Comparison of ENCODE assay signal across 28 mouse cellular contexts in genomic region chr4:95860601-95861000, GRCm38 (mm10).
DNase-seq lines count a peak whose midpoint lies in the region; ATAC-seq and TF ChIP-seq lines count a peak whose summit lies in the region.
"Had no signal": no experiment of that assay in that cellular context is flagged by ENCODE, and none has a peak within 500 bp of the region (broad histone marks: within the 10 kb centered on the region; RNA-seq: fewer than 3 reads in every experiment).

No protein-coding gene starts in this region.

- H3K27ac ChIP-seq in gastrocnemius, adult 2 months: peak overlapping the region; percentile 87
- peak overlapping the region; percentile 25; the same call in 1 of the 2 replicates for H3K27ac ChIP-seq in intestine, embryonic 14.5 days (ENCODE audit: low read depth)
- no peak overlapping the region for H3K27ac ChIP-seq in intestine, embryonic 15.5 days
- H3K27ac ChIP-seq: embryonic facial prominence, embryonic 12.5 days; embryonic facial prominence, embryonic 15.5 days; forebrain, embryonic 12.5 days; forebrain, embryonic 15.5 days; heart, embryonic 15.5 days; hindbrain, embryonic 10.5 days; hindbrain, embryonic 13.5 days had no signal

- intact Hi-C loops in gastrocnemius, adult 2 months (cut with DNase I): loop anchor here (5.0 to 10.0 kb wide), 4 partner anchors 306 to 568 kb away; partner anchors contain the start of gene Fggy
- intact Hi-C loops in gastrocnemius, postnatal 14 days (cut with DNase I; ENCODE audit: low total_unique reads): no loop called here

- DNase-seq in gastrocnemius, adult 2 months: no peak
- DNase-seq in gastrocnemius, postnatal 14 days: no peak
- no peak for DNase-seq in intestine, embryonic 14.5 days (ENCODE audit: low spot score)
- DNase-seq in fat pad, adult 2 months (ENCODE audit: extremely low read depth, low read depth, low spot score): peak; percentile 18
- DNase-seq in gonadal fat pad, adult 2 months (ENCODE audit: low read depth): peak; percentile 34
- DNase-seq in cerebellum, adult 11-12 months: no peak
- DNase-seq: adrenal gland, adult 2 months; adrenal gland, postnatal 14 days; cerebellum, adult 11 months; cerebellum, adult 8-10 months; cerebellum, postnatal 10 days; cerebellum, postnatal 36 days; heart, adult 18-20 months; heart, postnatal 10 days; heart, postnatal 36 days; kidney, adult 2 months had no signal

- ATAC-seq in intestine, embryonic 14.5 days (replicated peaks; ENCODE audit: low FRiP score, low TSS enrichment, low read depth): no peak
- ATAC-seq in intestine, embryonic 15.5 days: no peak
- ATAC-seq: CD4-positive, CD25-positive, alpha-beta regulatory T cell, adult 4 months; forebrain, embryonic 15.5 days; hindbrain, embryonic 16.5 days; intestine, postnatal 0 days had no signal

- H3K27me3 ChIP-seq in intestine, embryonic 14.5 days (replicated peaks; ENCODE audit: control insufficient read depth, insufficient read depth, low read length): no peaks in the 10 kb centered on the region
- no peaks in the 10 kb centered on the region for H3K27me3 ChIP-seq in intestine, embryonic 15.5 days (replicated peaks)
- H3K27me3 ChIP-seq: embryonic facial prominence, embryonic 12.5 days; embryonic facial prominence, embryonic 15.5 days; forebrain, embryonic 12.5 days; forebrain, embryonic 15.5 days; heart, embryonic 15.5 days; hindbrain, embryonic 13.5 days had no signal

- no peaks in the 10 kb centered on the region for H3K36me3 ChIP-seq in intestine, embryonic 14.5 days (ENCODE audit: control insufficient read depth, insufficient read depth, low read length)
- H3K36me3 ChIP-seq in intestine, embryonic 15.5 days: no peaks in the 10 kb centered on the region
- H3K36me3 ChIP-seq: embryonic facial prominence, embryonic 12.5 days; embryonic facial prominence, embryonic 15.5 days; forebrain, embryonic 12.5 days; forebrain, embryonic 15.5 days; heart, embryonic 15.5 days; hindbrain, embryonic 10.5 days; hindbrain, embryonic 13.5 days had no signal

- H3K4me2 ChIP-seq in intestine, embryonic 14.5 days (ENCODE audit: low read length): no peak overlapping the region
- H3K4me2 ChIP-seq in intestine, embryonic 15.5 days (replicated peaks): no peak overlapping the region
- H3K4me2 ChIP-seq: embryonic facial prominence, embryonic 12.5 days; embryonic facial prominence, embryonic 15.5 days; forebrain, embryonic 12.5 days; forebrain, embryonic 15.5 days; heart, embryonic 11.5 days; heart, embryonic 15.5 days; hindbrain, embryonic 13.5 days had no signal

- peaks cover 20% of the 10 kb centered on the region; the same call in 1 of the 2 replicates for H3K4me1 ChIP-seq in intestine, embryonic 14.5 days (replicated peaks; ENCODE audit: control insufficient read depth, insufficient read depth, low read length)
- peaks cover 11% of the 10 kb centered on the region for H3K4me1 ChIP-seq in intestine, embryonic 15.5 days (replicated peaks)

- H3K9ac ChIP-seq in intestine, embryonic 14.5 days (ENCODE audit: low read length): no peak overlapping the region
- no peak overlapping the region for H3K9ac ChIP-seq in intestine, embryonic 15.5 days
- H3K9ac ChIP-seq: embryonic facial prominence, embryonic 12.5 days; embryonic facial prominence, embryonic 15.5 days; forebrain, embryonic 12.5 days; forebrain, embryonic 15.5 days; heart, embryonic 15.5 days; hindbrain, embryonic 13.5 days had no signal

- no peaks in the 10 kb centered on the region for H3K9me3 ChIP-seq in intestine, embryonic 14.5 days (ENCODE audit: control insufficient read depth, low read length)
- H3K9me3 ChIP-seq in intestine, embryonic 15.5 days: no peaks in the 10 kb centered on the region
- H3K9me3 ChIP-seq: embryonic facial prominence, embryonic 12.5 days; embryonic facial prominence, embryonic 15.5 days; forebrain, embryonic 12.5 days; forebrain, embryonic 15.5 days; heart, embryonic 15.5 days; hindbrain, embryonic 10.5 days; hindbrain, embryonic 13.5 days had no signal

- TF ChIP-seq CTCF in gastrocnemius, adult 2 months (IDR thresholded peaks at IDR 0.05): no peak

- H3K4me3 ChIP-seq in gastrocnemius, adult 2 months: no peak overlapping the region; the same call in 1 of the 2 replicates
- no peak overlapping the region for H3K4me3 ChIP-seq in intestine, embryonic 14.5 days (ENCODE audit: low read depth, low read length)
- no peak overlapping the region for H3K4me3 ChIP-seq in intestine, embryonic 15.5 days (replicated peaks)
- H3K4me3 ChIP-seq: embryonic facial prominence, embryonic 12.5 days; embryonic facial prominence, embryonic 15.5 days; forebrain, embryonic 12.5 days; forebrain, embryonic 15.5 days; heart, embryonic 15.5 days; hindbrain, embryonic 10.5 days; hindbrain, embryonic 13.5 days had no signal

- WGBS in intestine, embryonic 14.5 days: 44% methylated on average over 3 of the region's 3 CpGs
- 37% methylated on average over 3 of the region's 3 CpGs for WGBS in intestine, embryonic 15.5 days

Comparison
In these comparisons a context has a peak if more than half of its experiments do, and no peak if none do; other contexts are left out.
1. DNase-seq: peak in fat pad, adult 2 months (single experiment) and gonadal fat pad, adult 2 months (single experiment); none in gastrocnemius, adult 2 months (single experiment), gastrocnemius, postnatal 14 days (single experiment), intestine, embryonic 14.5 days (single experiment) and cerebellum, adult 11-12 months (single experiment).